Mouse (Mus musculus) G1E (cell line): Measurements from ENCODE around the gene H2afx.

Experiments used
- CTCF ChIP-seq: IDR thresholded peaks from 2 replicates; pipeline ENCODE4 v1.5.1; 2012; ENCODE audit warnings: low read depth, low read length, inconsistent platforms, mixed read lengths
- GATA1 ChIP-seq: IDR thresholded peaks from 2 replicates; pipeline ENCODE4 v1.6.1; 2012; ENCODE audit warnings: borderline replicate concordance, low read length, inconsistent platforms, mixed read lengths
- GATA2 ChIP-seq: IDR thresholded peaks from 2 replicates; pipeline ENCODE4 v1.6.1; 2012; ENCODE audit warnings: low read depth, low read length, inconsistent platforms, borderline replicate concordance
- POLR2AphosphoS5 ChIP-seq: IDR thresholded peaks from 2 replicates; pipeline ENCODE4 v1.6.1; 2012; ENCODE audit warnings: low read depth, low read length, inconsistent platforms; ENCODE audit not compliant: insufficient replicate concordance
- TAL1 ChIP-seq: conservative IDR thresholded peaks from 2 replicates; pipeline ENCODE4 v1.6.1; 2012; ENCODE audit warnings: low read depth, low read length, inconsistent platforms, mixed read lengths

DNA sequence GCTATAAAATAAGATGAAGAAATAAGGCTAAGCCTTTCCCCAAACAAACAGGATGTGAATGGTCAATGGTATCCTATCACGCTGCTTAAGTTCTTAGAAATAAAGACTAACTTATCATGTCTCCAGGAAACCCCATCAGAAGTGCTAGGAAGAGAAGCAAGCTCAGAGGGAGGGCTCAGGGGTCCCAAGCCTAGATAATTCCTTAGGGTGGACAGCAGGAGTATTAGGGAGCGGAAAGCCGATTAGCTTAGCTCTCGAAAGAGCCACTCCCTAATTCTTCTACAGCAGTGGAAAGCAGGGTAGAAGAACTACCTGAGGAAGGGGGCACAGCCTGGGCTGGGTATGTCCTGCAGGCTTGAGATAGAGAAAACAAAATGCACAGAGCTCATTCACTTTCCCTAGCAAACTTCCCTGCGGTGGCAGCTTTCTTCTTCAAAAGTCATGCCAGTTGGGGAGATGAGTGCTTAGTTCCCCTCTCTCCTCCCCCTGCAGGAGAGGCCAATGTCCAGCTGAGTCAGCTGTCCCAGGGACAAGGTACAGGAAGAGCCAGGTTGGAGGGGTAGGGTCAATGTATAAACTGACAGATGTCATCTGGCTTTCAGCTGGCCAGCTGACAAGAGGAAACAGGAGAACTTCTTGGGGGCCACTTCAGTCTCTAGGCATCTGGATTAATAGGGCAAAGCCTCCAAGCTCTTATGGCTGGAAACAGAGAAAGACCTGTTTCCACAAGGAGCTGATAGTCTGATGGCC, 16.2 kb upstream of the H2afx start:
- TF ChIP-seq POLR2AphosphoS5 (no peak), CTCF (no peak), TAL1 (no peak), GATA1 (no peak), GATA2 (no peak)
